Mouse (Mus musculus): ENCODE measurements around the gene Gm48552.

GRCm38 (mm10) chr10:81344421-81345161 is 44.2 kb upstream of the Gm48552 start:
- TF ChIP-seq POLR2A (IDR thresholded peaks at IDR 0.05; ENCODE audit: extremely low read depth, insufficient read depth, low read length) (no peak), CTCF (IDR thresholded peaks at IDR 0.05; ENCODE audit: extremely low read depth, insufficient read depth, low read length) (no peak; the same call in 1 of the 2 replicates)

All from cortical plate, adult 2 months (tissue).